Mouse (Mus musculus) embryo, embryonic 10.5 days (tissue): ENCODE data around the gene Rragd.
"Not testable (repeated sequence)": the region's sequence is repeated elsewhere in the genome, so short reads cannot be mapped to it uniquely, and the experiment has no call there.

Experiments used
- DNase-seq: peaks from one replicate; pipeline ENCODE4 v3.0.0-alpha.2; 2015; ENCODE audit warnings: low spot score

The Rragd gene

DNA sequence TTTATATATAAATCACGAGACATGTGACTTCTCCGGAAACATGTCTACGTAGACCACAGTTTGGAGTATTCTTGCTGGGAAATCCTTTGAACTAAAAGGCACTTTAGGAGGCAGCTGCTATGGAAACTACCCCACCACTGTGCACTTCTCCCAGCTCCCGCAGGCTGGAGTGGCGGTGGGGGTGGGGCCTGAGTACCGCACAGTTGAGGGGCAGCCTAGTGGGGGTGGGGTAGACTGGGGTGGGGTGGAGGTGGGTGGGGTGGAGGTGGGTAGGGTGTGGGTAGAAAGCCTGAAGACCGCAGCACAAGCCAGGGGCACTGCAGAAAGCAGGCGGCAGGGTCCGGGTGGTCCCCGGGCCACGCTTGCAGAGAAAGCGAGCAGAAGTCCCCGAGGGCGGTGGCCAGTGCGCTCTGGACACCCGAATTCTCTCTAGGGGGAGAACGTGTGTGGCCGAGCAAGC, at the start of gene Rragd:
Rragd (plus strand) TSS at position 322 of the 460 bp plus-strand sequence.
- DNase-seq: no peak

DNA sequence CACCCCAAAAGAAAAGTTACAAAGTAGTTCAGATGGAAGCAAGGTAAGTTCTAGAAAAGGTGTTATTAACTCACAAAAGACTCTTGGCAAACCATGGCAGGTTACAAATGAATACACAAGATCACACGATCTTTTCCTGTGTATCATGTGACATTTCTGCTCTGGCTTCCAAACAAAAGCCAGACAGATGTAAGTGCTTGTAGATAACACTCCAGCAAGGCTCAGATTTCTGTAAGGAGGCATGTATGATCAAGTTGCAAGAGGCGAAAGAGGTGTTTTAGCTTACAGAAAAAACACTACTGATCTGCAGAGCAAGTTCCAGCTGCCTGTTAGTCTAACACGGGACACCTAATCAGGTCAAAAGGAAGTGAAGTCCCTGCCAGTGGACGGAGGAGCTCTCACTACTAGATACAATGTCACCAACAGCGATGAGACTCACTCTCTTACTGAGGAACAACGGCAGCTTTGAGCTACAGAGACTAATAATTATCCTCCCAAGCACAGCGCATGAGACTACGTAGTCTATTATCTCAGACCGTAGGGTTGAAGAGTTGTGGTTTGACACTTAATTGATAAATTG, 46.0 kb upstream of the Rragd start:
- no peak for DNase-seq

DNA sequence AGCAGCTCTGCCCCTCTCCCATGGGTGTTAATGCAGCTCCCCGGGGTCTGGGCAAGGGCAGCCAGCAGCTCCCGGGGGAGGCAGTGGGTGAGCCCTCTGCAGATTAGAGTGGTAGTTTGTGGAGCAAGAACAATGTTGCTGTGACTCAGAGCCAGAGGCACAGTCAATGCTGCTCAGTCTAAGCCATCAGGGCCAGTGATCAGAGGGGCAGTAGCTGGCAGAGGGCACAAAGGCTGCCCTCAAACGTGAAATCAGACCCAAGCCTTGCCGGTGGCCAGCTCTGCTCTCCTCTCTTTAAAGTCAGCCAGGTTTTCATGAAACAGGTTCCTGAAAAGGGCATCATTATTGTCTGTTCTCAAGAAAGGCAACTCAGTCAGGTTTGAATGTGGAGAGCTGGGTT, 43.3 kb upstream of the Rragd start:
- DNase-seq: no peak

DNA sequence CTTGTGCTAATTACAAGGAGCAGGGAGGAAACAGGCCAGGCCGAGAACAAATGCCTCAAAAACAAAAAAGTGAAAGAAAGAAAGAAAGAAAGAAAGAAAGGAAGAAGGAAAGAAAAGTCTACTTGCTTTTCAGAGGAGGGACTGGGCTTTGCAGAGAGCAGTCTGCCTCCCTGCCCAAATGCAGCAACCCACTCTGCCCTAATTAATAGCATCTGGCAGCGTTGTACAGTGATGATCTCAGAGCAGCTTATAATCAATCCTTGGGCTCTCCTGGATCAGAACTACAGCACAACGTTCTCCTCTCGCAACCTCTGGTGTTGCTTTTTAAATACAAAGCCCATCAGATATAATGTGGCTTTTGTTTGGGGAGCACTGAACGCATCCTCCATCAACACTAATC, 42.9 kb upstream of the Rragd start:
- no peak for DNase-seq

DNA sequence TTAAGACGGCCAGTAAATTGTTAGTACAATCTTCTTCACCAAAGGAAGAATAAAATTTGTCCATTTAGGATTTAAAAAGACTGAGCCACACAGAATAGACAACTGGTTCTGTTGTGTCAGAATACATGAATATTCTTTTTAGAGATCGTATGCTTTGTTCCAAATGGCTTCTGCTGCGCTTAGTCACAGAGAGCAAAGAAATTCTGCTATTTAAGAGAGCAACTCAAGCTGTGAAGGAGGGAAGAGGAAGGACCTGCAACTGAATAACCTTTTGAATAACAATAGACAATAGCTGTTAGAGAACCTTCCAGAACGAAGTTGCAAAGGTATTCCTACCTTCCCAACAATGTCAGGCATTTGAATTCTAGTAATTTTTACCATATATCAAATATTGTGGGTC, 41.9 kb upstream of the Rragd start:
- DNase-seq: no peak

DNA sequence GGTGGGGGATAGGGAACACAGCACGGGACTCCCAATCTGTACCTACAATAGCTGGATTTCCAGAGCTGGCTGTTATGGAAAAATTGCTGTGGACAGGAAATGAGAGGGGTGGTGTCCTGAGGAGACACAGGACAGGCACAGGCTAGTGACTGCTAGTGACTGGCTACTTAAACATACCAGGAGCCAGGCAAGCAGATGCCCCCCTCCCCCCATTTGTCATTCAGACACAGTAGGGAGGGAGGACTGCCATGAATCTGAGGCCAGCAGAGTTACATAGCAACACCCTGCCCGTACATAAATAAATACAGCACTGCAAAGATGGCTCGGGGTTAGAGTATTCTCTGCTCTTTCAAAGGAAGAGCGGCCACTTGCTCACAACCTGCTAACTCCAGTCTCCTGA, 35.2 kb upstream of the Rragd start:
- peak; percentile 72 for DNase-seq

DNA sequence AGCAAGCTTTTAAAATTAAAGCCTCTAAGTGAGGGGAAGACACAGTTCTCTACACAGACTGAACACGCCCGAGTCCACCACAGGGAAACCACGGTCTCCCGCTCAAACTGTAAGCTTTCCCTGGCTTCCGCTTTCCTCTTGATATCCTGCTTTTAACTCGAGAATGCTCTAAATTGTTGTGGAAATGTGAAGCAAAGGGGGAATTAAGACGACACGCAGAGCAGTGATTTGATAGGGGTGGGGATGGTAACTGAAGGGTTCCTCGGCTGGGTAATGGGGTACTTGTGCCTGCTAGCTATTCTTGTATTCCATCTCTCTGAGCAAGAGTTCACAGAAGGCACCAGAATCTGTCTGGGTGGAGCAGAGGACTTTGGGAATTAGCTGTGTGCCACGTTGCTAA, 34.1 kb upstream of the Rragd start:
- no peak for DNase-seq

DNA sequence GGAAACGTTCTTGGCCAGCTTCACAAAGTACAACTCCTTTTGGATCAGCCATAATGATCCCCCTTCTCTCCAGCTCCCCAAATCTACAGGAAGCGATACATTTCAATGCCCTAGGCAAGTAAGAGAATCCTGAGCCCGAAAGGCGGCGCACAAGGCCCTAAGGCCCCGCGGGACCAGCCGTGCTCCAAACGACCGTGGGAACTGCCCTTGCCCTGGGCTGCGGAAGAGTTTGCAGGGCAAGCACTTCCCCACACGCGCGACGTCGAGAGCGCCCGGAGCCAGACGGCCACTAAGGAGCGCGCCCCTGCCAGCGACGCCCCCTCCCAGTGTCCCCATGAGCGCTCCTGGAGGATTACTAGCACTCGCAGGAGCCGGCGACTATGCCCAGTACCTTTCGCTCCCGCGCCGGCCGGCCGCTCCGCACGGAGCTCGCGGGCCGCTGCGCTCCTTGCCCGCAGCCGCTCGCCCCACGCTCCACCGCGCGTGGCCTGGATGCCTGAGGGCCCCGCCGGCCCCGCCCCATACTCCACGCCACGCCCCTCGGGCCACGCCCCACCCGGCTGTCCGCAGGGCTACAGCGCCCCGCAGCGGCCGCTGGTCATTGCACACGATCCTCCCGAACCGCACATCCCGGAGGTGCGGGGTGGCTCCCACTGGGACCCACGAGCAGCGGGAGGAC, 32.3 kb upstream of the Rragd start, which contains the start of gene Ankrd6:
Ankrd6 (minus strand) TSS at position 486 of the 679 bp plus-strand sequence.
- DNase-seq: peak; percentile 88

DNA sequence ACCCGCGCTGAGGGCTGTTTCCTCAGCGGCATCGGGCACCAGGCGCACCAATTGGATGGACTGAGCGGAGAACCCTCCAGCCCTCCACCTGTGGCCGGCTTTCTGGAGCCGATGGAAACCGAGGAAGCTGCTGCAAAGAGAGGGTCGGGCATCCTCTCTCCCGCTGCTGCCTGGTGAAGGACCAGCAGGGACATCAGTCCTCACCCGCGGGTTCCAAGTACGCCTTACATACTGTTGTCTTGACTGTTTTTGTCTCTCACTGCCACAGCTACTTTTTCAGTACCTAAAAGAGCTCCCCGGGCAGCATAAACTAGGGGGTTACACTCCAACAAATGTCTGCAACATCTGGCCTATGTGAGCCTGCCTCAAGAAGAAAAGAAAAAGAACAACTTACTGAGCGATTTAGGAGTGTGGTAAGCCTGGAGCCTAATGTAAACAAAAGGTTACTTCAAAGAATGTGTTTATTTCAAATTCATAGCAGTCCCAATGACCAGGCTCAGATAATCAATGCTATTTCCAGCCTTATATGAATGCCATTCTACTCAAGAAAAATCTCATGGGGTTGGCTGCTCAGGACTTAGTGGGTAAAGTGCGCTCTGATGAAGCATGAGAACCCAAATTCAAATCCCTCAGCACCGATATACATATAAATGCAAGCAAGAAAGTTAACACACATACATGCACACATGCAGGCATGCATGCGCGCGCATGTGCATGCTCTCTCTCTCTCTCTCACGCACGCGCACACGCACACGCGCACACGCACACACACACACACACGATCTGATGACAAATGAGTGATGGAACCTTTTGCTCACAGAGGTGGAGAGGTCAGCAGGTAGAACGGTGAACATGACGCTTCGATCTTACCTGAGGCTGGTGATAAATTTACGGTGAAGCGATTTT, 31.5 kb upstream of the Rragd start:
- DNase-seq: peak; percentile 56

DNA sequence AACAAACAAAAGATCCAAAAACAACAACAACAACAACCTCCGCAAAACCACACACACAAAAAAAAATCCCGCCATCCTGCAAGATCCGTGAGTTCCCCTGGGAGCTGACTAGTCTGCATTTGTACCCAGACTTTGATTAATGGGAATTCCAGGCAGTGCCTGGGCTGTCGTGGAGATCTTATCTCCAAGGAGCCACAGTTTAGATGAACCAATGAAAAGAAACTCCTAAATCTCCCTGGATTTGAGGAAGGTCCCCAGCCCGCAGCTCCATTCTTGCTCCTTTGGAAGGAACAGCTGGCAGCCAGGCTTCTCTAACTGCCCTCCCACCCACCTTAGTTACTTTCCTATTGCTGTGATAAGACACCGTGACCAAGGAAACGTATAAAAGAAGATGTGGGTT, 30.2 kb upstream of the Rragd start:
- peak; percentile 70 for DNase-seq

DNA sequence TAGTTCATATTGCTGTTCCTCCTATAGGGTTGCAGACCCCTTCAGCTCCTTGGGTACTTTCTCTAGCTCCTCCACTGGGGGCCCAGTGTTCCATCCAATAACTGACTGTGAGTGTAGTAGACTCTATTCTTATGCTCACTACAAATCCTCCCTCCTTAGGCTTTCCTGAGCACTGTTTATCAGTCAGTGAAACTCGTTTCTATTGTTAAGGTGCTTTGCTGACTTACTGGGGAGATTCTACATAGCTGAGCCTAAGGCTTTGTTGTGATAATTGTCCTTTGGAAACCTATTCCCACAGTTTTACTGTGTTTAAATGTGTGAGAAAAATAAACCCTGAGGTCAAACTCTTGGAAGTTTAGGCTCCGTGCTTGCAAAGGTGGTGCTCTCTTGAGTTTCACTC, 26.4 kb upstream of the Rragd start:
- no peak for DNase-seq

DNA sequence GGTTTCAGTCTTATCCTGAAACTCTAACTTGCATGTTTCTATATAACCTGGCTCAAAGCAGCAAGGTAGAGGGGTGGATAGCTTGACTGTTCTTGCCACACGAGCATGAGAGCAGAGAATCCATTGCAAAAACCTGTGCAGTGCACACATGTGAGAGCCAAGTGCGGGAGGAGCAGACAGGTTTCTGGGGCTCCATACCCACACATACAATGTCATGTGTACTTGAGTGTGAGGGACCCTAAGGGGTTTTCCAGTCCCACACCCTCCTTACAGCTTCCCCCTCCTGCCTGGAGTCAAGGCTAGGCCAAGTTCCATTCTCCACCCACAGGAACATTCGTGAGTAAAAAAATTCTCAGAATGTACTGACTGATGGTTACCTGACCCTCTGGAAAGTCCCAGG, 21.4 kb upstream of the Rragd start:
- no peak for DNase-seq

DNA sequence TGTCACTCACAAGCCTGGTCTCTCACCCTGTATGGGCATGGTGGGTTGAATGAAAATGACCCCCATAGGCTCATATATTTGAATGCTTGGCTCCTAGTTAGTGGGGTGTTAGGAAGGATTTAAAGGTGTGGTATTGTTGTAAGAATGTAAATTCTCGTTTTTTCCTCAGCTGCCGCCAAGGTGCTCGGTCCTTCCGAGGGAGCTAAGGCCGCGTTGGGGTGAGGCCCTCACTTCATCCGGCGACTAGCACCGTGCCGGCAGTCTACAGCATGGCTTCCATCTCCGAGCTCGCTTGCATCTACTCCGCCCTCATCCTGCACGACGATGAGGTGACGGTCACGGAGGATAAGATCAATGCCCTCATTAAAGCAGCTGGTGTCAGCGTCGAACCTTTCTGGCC, 18.2 kb upstream of the Rragd start:
- DNase-seq: not testable (repeated sequence)

DNA sequence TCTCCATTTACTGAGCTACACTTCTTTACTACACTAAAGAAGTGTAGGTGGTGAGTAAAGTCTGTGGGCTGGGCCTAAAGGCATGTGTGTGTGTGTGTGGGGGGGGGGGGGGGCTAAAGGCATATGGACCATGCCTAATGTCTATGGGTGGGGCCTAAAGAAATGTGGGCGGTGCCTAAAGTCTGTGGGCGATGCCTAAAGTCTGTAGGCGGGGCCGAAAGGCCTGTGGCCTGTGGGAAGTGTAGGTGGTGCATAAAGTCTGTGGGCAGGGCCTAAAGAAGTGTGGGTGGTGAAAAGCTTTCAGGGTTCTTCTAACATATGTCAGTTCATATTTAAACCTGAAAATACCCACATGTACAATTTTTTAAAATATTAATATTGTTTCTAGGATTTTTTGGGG, 5.5 kb upstream of the Rragd start:
- DNase-seq: no peak

DNA sequence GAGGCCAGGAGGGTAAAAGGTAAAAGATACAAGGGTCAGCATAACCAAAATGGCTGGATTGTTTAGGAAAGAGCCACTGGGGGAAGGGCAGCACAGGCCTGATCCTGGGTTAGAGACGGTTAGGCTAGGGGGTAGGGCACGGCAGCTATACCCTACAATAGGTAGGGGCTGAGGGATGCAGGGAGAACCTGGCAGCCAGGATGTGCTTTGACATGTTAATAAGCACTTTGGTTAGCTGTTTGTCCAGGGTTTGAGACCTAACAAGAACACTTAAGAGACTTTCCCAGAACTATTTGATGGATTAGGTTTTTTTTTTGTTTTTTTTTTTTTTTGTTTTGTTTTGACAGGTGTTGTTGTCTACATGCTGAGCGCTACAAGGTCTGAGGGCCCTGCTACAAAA, 2.8 kb upstream of the Rragd start:
- DNase-seq: no peak

DNA sequence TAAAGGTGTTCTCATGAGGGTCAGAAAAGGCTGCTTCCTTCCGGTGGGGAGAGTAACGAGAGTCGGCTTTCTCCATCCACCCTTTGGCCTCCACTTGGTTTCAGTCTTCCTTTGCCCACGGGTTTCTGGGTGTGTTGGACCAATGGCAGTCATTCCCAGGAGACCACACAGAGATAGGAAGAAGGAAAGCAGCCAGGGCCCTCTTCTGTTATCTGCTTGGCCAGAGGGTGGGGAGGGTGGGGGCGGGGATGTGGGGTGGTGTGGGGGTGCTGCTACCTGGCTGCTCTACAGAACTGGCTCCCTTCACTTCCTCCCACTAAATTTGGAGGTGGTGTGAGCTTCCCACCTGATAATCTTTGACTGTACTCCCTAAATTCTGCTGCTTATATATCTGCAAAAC, 1.2 kb upstream of the Rragd start:
- DNase-seq: no peak

DNA sequence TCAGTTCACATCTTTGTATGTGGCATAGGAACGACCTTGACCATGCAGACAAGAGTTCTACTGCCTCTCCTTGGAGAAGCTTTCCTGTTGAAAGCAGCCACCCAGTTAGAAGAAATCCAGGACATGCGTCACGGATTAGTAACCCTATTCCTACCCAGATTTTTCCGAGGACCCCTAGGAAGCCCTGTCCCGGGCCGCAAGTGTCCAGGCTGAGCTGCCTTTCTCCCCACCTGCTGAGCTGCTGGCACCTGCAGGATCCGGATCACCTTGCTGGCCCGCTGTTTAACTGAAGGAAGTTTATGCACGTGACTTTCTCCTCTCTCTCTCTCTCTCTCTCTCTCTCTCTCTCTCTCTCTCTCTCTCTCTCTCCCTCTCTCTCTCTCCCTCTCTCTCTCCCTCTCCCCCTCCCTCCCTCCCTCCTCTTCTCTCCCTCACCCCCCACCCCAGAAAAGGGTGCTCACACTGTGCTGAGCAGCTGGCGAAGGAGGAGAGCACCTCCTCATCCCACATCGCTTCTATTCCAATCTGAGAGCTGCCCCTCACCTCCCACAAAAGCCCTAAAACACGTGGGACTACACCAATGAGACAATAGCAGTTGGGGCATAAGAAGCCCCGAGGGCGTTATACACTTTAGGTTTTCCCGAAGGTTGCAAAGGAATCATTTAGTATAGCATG, 659 bp upstream of the Rragd start:
- peak; percentile 67 for DNase-seq

DNA sequence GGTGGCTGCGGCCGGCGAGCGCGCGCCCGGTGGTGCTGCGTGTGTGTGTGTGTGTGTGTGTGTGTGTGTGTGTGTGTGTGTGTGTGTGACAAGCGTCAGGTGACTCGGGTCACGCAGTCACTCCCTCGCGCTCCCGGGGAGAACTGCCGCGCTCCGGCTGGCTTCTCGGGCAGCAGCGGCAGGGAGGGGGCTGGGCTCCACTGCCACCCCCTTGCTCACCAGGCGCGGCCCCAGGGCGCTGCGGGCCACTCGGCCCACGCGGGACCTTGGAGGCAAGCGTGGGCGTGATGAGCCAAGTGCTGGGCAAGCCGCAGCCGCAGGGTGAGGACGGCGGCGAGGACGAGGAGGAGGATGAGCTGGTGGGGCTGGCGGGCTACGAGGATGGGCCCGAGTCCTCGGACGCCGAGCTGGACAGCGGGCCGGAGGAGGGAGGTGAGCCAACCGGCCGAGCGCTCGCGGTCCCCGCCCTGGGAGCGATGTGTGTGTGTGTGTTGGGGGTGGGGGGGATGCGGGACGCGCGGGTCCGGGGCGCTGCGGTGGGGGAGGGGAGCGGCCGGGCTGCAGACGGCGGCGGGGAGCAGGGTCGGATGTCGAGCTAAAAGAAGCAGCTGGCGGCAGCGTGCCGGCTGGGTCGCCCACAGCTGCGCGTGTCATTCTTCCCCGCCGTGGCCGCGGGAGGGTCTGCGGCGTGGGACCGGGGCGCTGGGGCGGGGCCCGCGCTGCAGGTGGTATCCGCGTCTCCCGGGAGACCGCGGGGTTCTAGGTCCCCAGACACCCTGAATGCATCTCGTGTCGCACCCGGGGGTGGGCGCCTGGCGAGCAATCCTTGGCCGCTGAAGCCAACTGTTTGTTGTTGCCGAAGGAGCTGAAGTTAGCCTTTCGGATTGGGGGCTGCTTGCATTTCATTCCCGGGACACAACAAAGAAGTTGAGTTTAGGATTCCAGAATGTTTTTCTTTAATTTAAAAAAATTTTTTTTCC, 629 bp downstream of the Rragd start:
- DNase-seq: peak; percentile 68

DNA sequence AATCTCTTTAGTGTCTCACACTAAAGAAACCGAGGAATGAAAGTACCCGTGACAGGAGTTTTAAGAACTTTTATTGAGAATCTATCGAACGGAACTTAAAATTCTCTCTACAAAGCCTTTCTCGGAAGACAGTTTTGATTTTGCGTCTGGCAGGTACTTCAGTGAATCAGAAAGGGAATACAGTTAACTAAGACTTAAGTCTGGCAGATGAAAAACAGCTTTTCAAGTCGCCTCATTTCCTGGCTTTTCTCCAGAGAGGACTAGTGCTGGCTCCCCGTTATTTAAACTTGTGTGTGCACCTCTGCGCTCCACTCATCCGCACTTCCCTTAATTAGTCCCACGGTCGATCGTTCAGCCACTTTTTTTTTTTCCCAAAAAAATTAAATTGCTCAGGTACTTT, 1.4 kb downstream of the Rragd start:
- DNase-seq: no peak

DNA sequence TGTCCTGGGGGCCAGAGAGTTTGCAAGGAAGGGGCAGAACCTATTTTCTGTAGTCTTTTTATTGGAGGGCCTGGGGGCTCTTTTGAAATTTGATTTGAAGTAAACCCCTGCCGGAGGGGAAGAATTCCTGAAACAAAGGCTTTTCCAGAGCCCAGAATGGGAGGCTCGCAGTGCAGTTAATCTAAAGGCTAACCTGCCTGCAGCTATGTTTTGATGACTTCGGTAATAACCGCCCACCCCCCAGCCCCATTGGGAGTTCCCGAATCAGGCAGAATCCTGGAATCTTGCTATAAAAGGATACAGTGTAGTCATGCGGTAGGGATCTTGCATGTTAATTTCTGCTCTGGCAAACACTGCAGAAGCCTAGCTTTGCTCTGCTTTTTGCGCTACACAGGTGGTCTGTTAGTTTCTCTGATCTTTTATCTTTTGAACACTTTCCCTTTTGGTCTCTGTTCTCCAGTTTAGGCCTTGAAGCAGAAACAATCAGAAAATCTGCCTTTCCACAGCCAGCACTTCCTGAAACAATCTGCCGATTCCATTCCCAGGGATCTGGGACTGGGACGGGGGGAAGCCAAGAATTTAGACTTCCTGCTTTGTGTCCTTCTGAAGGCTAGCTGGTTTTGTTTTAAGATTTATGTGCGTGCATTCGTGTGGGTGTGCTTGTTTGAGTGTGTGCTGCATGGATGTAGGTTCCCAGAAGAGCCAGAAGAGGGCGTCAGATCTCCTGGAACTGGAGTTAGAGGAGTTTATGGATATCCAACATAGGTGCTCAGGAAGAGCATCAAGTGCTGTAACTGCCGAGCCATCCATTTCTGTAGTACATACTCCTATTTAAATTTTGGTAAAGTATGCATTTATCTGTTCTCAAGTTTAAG, 2.2 kb downstream of the Rragd start:
- DNase-seq: peak; percentile 73
